Mouse (Mus musculus): ENCODE measurements around the gene Pi4kb. TPM values are rescaled to one million over a fixed set of nuclear protein-coding genes. Genes with fewer than 3 reads are reported as not detected.
A peak's percentile ranks its signal among the peaks of the same experiment; 100 is the strongest.

Gene Pi4kb
- total RNA-seq, 2 experiments from 2014 or later: 23.4 to 24.0 TPM

DNA sequence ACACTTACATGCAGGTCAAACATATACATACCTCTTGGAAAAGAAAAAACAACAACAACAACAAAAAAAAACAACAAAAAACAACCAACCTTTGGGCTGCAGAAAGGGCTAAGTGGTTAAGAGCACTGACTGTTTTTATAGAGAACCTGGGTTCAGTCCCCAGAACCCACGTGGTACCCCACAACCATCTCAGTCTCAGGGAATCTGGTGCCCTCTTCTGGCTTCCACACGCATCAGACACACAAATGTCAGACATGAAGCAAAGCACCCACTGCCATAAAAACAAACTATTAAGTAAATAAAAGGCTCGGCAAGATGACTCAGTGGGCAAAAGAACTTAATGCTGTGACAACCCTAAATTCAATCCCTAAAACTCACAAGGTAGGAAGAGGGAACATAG lies 55.4 kb downstream of the Pi4kb start:
- intact Hi-C loops (cut with DNase I): no loop called here
- TF ChIP-seq CTCF (IDR thresholded peaks at IDR 0.05): no peak
- no peak overlapping the region for H3K4me3 ChIP-seq
- no peak for DNase-seq
- H3K27ac ChIP-seq: no peak overlapping the region

DNA sequence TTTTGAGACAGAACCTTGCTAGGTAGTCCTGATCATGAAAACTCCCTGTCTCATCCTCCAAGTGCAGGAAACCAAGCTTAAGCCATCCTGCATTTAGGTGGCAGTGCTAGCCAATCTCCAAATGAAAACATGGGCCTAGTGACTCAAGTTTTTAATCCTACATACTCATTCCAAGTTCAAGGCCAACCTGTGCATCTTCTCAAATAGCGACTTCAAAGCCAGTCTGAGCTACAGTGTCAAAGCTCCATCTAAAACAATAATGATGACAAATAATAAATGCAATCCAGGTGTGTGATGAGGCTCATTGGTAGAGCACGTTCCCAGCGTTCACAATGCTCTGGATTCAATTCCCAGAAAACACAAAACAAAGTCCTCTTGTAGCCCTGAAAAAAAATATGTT lies 67.1 kb downstream of the Pi4kb start:
- H3K4me3 ChIP-seq: peak overlapping the region; percentile 98
- intact Hi-C loops (cut with DNase I): no loop called here
- peak overlapping the region; percentile 92 for H3K27ac ChIP-seq
- DNase-seq: no peak
- TF ChIP-seq CTCF (IDR thresholded peaks at IDR 0.05): no peak

GRCm38 (mm10) chr3:95042166-95042837 lies 67.8 kb downstream of the Pi4kb start, which contains the start of gene Psmd4:
Gene Psmd4, minus strand, starts transcription at chr3:95042614.
- peak within 1 kb of the TSS; percentile 92 for H3K27ac ChIP-seq
- H3K4me3 ChIP-seq: peak within 1 kb of the TSS; percentile 98
- no peak for TF ChIP-seq CTCF (IDR thresholded peaks at IDR 0.05)
- intact Hi-C loops (cut with DNase I): no loop called here
- DNase-seq: peak; percentile 98

DNA sequence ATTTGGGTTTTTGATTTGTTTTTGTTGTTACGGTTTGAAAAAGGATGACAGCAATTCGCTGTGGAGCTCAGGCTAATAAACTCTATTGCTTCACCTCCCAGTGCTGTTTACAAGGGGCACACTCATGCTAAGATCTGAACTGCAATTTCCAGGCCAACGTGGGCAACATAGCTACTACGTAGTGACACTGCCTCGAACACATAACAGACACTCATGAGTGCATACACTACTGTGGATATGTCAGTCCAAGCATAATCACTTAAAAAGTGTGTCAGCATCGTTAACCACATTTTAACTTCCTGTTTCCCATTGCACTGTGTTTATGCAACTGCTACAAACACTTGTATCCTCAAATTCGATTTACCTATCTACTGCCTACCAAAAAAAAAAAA lies 68.3 kb downstream of the Pi4kb start:
- no peak for TF ChIP-seq CTCF (IDR thresholded peaks at IDR 0.05)
- DNase-seq: no peak
- Histone ChIP-seq H3K27ac (peak overlapping the region; percentile 92), H3K4me3 (peak overlapping the region; percentile 98)
- intact Hi-C loops (cut with DNase I): no loop called here

- H3K4me3 ChIP-seq: no peak overlapping the region
- no peak for DNase-seq
- TF ChIP-seq CTCF (IDR thresholded peaks at IDR 0.05): no peak
- peak overlapping the region; percentile 92 for H3K27ac ChIP-seq
- intact Hi-C loops (cut with DNase I): no loop called here
Observed at GRCm38 (mm10) chr3:95043251-95043650, 68.7 kb downstream of the Pi4kb start.

DNA sequence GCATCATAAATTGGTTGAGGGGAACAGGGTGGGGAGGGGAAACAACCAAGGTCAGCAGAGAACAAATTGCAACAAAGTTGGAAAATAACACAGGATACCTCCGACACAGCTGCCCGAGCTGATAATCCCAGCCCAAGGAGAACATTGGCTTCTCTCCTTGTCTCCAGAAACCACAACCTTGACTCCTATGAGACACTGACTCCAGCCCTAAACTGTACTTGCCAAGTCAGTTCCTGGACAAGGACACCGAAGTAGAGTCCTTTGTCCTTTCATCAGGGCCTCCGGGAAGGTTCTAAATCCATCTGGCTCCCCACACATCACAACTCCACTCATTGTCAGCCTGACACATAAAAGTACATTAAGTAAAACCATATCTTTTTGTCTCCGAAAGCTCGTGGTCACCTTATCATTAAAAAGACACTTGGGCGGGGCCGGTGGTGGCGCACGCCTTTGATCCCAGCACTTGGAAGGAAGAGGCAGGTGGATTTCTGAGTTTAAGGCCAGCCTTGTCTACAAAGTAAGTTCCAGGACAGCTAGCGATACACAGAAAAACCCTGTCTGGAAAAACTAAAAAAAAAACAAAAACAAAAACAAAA lies 72.0 kb downstream of the Pi4kb start:
- no peak for TF ChIP-seq CTCF (IDR thresholded peaks at IDR 0.05)
- Histone ChIP-seq H3K27ac (no peak overlapping the region), H3K4me3 (no peak overlapping the region)
- intact Hi-C loops (cut with DNase I): no loop called here
- DNase-seq: no peak

DNA sequence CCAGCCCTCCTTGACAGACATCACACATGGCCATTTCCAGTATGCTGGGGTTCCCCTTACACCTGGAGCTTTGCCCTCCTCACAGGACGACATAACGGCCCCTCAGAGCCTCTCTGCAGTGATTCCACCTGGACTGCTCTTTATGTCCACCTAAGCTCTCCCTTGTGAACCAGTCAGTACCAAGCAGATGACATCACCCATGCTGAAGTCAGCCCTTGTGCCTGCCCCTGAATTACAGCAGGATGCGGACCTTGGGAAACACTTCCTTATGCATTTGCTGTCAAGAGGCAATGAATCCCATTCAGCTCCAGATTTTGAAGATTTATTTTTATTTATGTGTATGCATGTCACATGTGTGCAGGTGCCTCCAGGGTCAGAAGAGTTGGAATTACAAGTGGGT lies 73.4 kb downstream of the Pi4kb start:
- no peak overlapping the region for H3K4me3 ChIP-seq
- intact Hi-C loops (cut with DNase I): no loop called here
- H3K27ac ChIP-seq: no peak overlapping the region
- no peak for DNase-seq
- TF ChIP-seq CTCF (IDR thresholded peaks at IDR 0.05): no peak

DNA sequence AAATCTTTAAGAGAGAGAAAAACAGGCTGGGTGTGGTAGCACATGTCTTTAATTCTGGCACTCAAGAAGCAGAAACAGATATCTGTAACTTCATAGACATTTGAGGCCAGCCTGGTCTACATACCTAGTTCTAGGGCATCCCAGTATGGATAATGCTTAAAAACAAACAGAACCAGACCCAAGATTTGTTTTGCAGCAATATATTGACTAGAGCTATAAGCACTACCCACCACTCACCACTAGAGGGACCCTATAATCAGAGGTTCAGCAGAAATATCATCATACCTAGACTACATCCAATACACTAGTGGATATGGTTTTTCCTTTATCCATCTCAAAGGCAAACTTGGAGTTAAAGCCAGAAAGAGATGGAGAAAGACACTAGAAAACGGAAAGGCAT lies 78.4 kb downstream of the Pi4kb start:
- intact Hi-C loops (cut with DNase I): loop anchor here (5.0 kb wide), 2 partner anchors 54 to 99 kb away; partner anchors contain the start of gene Pip5k1a
- no peak for DNase-seq
- TF ChIP-seq CTCF (IDR thresholded peaks at IDR 0.05): peak; percentile 83
- H3K4me3 ChIP-seq: no peak overlapping the region
- no peak overlapping the region for H3K27ac ChIP-seq

- intact Hi-C loops (cut with DNase I): loop anchor here (5.0 kb wide), 2 partner anchors 54 to 99 kb away; partner anchors contain the start of gene Pip5k1a
- no peak overlapping the region for H3K27ac ChIP-seq
- DNase-seq: no peak
- peak; percentile 75 for TF ChIP-seq CTCF (IDR thresholded peaks at IDR 0.05)
- no peak overlapping the region for H3K4me3 ChIP-seq
Observed at GRCm38 (mm10) chr3:95053701-95054100, 79.2 kb downstream of the Pi4kb start.

GRCm38 (mm10) chr3:95054481-95055260 lies 80.1 kb downstream of the Pi4kb start:
- H3K27ac ChIP-seq: peak overlapping the region; percentile 49
- no peak for TF ChIP-seq CTCF (IDR thresholded peaks at IDR 0.05)
- no peak overlapping the region for H3K4me3 ChIP-seq
- intact Hi-C loops (cut with DNase I): loop anchor here (5.0 kb wide), 2 partner anchors 53 to 98 kb away; partner anchors contain the start of gene Pip5k1a
- DNase-seq: peak; percentile 38

GRCm38 (mm10) chr3:95056275-95056674 lies 81.7 kb downstream of the Pi4kb start:
- peak; percentile 33 for DNase-seq

More at GRCm38 (mm10) chr3:95056275-95056674, 81.7 kb downstream of the Pi4kb start:
- intact Hi-C loops (cut with DNase I): no loop called here
- TF ChIP-seq CTCF (IDR thresholded peaks at IDR 0.05): no peak
- Histone ChIP-seq H3K27ac (no peak overlapping the region), H3K4me3 (no peak overlapping the region)

Small RNAs within 50 kb of the gene (microRNA-seq; reads per million reads assigned to microRNA genes)
- gene Mir7013: not detected

Other genes with a start within 250 kb of the Pi4kb start
- gene Cgn, start 188.2 kb upstream of the Pi4kb start, total RNA-seq (2021): under 1 TPM in 1 of 2 experiments, not detected in 1; 0.08 TPM
- gene Pogz, start 137.2 kb upstream of the Pi4kb start, total RNA-seq (2021): 10 to 100 TPM; 14.9 to 18.4 TPM
- 100 to 1,000 TPM; 176 to 198 TPM for gene Psmb4, start 87.8 kb upstream of the Pi4kb start, total RNA-seq (2021)
- gene Selenbp1, start 41.7 kb upstream of the Pi4kb start, total RNA-seq (2021): 10 to 100 TPM; 10.1 to 28.6 TPM
- gene Rfx5, start 20.7 kb upstream of the Pi4kb start, total RNA-seq (2021): 1 to 10 TPM; 4.7 to 5.2 TPM
- gene Zfp687, start 40.7 kb downstream of the Pi4kb start, total RNA-seq (2021): 10 to 100 TPM; 10.9 to 11.5 TPM
- gene Psmd4, start 67.9 kb downstream of the Pi4kb start, total RNA-seq (2021): 100 to 1,000 TPM; 164 to 237 TPM
- 10 to 100 TPM; 23.1 to 26.5 TPM for gene Pip5k1a, start 132.2 kb downstream of the Pi4kb start, total RNA-seq (2021)
- gene Vps72, start 136.3 kb downstream of the Pi4kb start, total RNA-seq (2021): 10 to 100 TPM; 48.9 to 73.2 TPM
- 100 to 1,000 TPM; 598 to 814 TPM for gene Tmod4, start 149.7 kb downstream of the Pi4kb start, total RNA-seq (2021)
- gene Scnm1, start 159.3 kb downstream of the Pi4kb start, total RNA-seq (2021): 10 to 100 TPM; 33.2 to 40.7 TPM
- 1 to 10 TPM; 6.7 to 7.2 TPM for gene Lysmd1, start 159.4 kb downstream of the Pi4kb start, total RNA-seq (2021)
- under 1 TPM; 0.42 to 0.87 TPM for gene Tnfaip8l2, start 167.6 kb downstream of the Pi4kb start, total RNA-seq (2021)
- gene Sema6c, start 185.7 kb downstream of the Pi4kb start, total RNA-seq (2021): 100 to 1,000 TPM in 1 of 2 experiments, 10 to 100 TPM in 1; 83.4 to 105 TPM
- gene Gabpb2, start 243.2 kb downstream of the Pi4kb start, total RNA-seq (2021): 10 to 100 TPM in 1 of 2 experiments, 1 to 10 TPM in 1; 9.1 to 12.0 TPM